ENCODE assay signal across 21 mouse cellular contexts in genomic region chr17:32710541-32710940, GRCm38 (mm10). TPM values are rescaled to one million over a fixed set of nuclear protein-coding genes. Genes with fewer than 3 reads are reported as not detected.
A peak's percentile ranks its signal among the peaks of the same experiment; 100 is the strongest.
DNase-seq lines count a peak whose midpoint lies in the region; ATAC-seq and TF ChIP-seq lines count a peak whose summit lies in the region.
"Not testable (repeated sequence)": the region's sequence is repeated elsewhere in the genome, so short reads cannot be mapped to it uniquely, and the experiment has no call there.
"Had no signal": no experiment of that assay in that cellular context is flagged by ENCODE, and none has a peak within 500 bp of the region (broad histone marks: within the 10 kb centered on the region; RNA-seq: fewer than 3 reads in every experiment).

No protein-coding gene starts in this region.

- TF ChIP-seq POLR2A in limb, embryonic 14.5 days (IDR thresholded peaks at IDR 0.05; ENCODE audit: borderline replicate concordance, extremely low read depth, insufficient read depth, insufficient read length) = not testable (repeated sequence)

- H3K27ac ChIP-seq in embryonic facial prominence, embryonic 14.5 days (replicated peaks; ENCODE audit: low read depth, low read length); forebrain, embryonic 16.5 days (ENCODE audit: low read length); forebrain, postnatal 0 days (ENCODE audit: low read depth, low read length); hindbrain, embryonic 14.5 days; hindbrain, embryonic 16.5 days (ENCODE audit: low read depth, low read length); hindbrain, postnatal 0 days; limb, embryonic 14.5 days (replicated peaks; ENCODE audit: low read depth, low read length): not testable (repeated sequence)

- H3K4me3 ChIP-seq in embryonic facial prominence, embryonic 14.5 days (ENCODE audit: low read depth, low read length); forebrain, embryonic 16.5 days (replicated peaks; ENCODE audit: low read length); forebrain, postnatal 0 days (ENCODE audit: low read depth, low read length); hindbrain, embryonic 14.5 days (replicated peaks; ENCODE audit: low read length); hindbrain, embryonic 16.5 days (ENCODE audit: low read length); hindbrain, postnatal 0 days (ENCODE audit: low read length); limb, embryonic 14.5 days (replicated peaks; ENCODE audit: low read length): not testable (repeated sequence)

- ATAC-seq in embryonic facial prominence, embryonic 14.5 days (ENCODE audit: low read depth) = 0 out of 2 replicates have a peak, but pooled peaks have one; percentile 47
- peak; percentile 57; the same call in 1 of the 2 replicates for ATAC-seq in forebrain, embryonic 16.5 days
- peak; percentile 68 for ATAC-seq in forebrain, postnatal 0 days
- ATAC-seq in frontal cortex, adult (ENCODE audit: low TSS enrichment) = peak; percentile 47
- peak; percentile 57; the same call in 1 of the 2 replicates for ATAC-seq in hindbrain, embryonic 14.5 days (ENCODE audit: low FRiP score)
- ATAC-seq in hindbrain, embryonic 16.5 days = peak; percentile 79; the same call in 1 of the 2 replicates
- ATAC-seq in hindbrain, postnatal 0 days = peak; percentile 59; the same call in 1 of the 2 replicates
- peak; percentile 47; the same call in 1 of the 2 replicates for ATAC-seq in limb, embryonic 14.5 days (ENCODE audit: low FRiP score, low read depth)

- H3K36me3 ChIP-seq in embryonic facial prominence, embryonic 14.5 days (ENCODE audit: control insufficient read depth, insufficient read depth, low read length); forebrain, embryonic 16.5 days (ENCODE audit: control insufficient read depth, insufficient read depth); forebrain, postnatal 0 days (ENCODE audit: insufficient read depth); hindbrain, embryonic 14.5 days (replicated peaks; ENCODE audit: control insufficient read depth, insufficient read depth); hindbrain, embryonic 16.5 days (ENCODE audit: control insufficient read depth, insufficient read depth, low read length); hindbrain, postnatal 0 days (ENCODE audit: insufficient read depth, low read length); limb, embryonic 14.5 days (ENCODE audit: control insufficient read depth, insufficient read depth, low read length): not testable (repeated sequence)

- not testable (repeated sequence) for H3K9ac ChIP-seq in embryonic facial prominence, embryonic 14.5 days (ENCODE audit: low read depth, low read length); forebrain, embryonic 16.5 days (replicated peaks; ENCODE audit: low read depth, low read length); forebrain, postnatal 0 days; hindbrain, embryonic 14.5 days; hindbrain, embryonic 16.5 days (ENCODE audit: low read depth, low read length); hindbrain, postnatal 0 days (replicated peaks; ENCODE audit: low read length); limb, embryonic 14.5 days (ENCODE audit: low read depth, low read length, severe bottlenecking)

- H3K4me1 ChIP-seq in embryonic facial prominence, embryonic 14.5 days (ENCODE audit: control insufficient read depth, insufficient read depth, low read length); forebrain, embryonic 16.5 days (replicated peaks; ENCODE audit: control insufficient read depth, insufficient read depth, low read length); forebrain, postnatal 0 days (ENCODE audit: insufficient read depth); hindbrain, embryonic 14.5 days (replicated peaks; ENCODE audit: control insufficient read depth, insufficient read depth, low read length); hindbrain, embryonic 16.5 days (ENCODE audit: control insufficient read depth, insufficient read depth, low read depth, low read length); hindbrain, postnatal 0 days (ENCODE audit: insufficient read depth, low read length); limb, embryonic 14.5 days (ENCODE audit: control insufficient read depth, insufficient read depth, low read length): not testable (repeated sequence)

- not testable (repeated sequence) for DNase-seq in embryonic facial prominence, embryonic 14.5 days (ENCODE audit: low spot score); forebrain, postnatal 0 days; hindbrain, embryonic 14.5 days (ENCODE audit: low spot score); hindbrain, postnatal 0 days (ENCODE audit: low spot score); limb, embryonic 14.5 days (ENCODE audit: low spot score)

- not testable (repeated sequence) for TF ChIP-seq CTCF in forebrain, postnatal 0 days (IDR thresholded peaks at IDR 0.05; ENCODE audit: low read depth); hindbrain, postnatal 0 days (IDR thresholded peaks at IDR 0.05; ENCODE audit: low read depth)

- H3K9me3 ChIP-seq in embryonic facial prominence, embryonic 14.5 days (ENCODE audit: control insufficient read depth, low read length) = peaks cover 12% of the 10 kb centered on the region
- not testable (repeated sequence) for H3K9me3 ChIP-seq in forebrain, embryonic 16.5 days (ENCODE audit: control insufficient read depth, low read length); hindbrain, embryonic 16.5 days (ENCODE audit: control insufficient read depth, low read length); hindbrain, postnatal 0 days (ENCODE audit: low read length); limb, embryonic 14.5 days (ENCODE audit: control insufficient read depth, low read length)
- H3K9me3 ChIP-seq in forebrain, postnatal 0 days (ENCODE audit: low read length) = peaks cover 10% of the 10 kb centered on the region; the same call in 1 of the 2 replicates
- peaks cover 18% of the 10 kb centered on the region for H3K9me3 ChIP-seq in hindbrain, embryonic 14.5 days (ENCODE audit: control insufficient read depth, low read length)

- H3K27me3 ChIP-seq in embryonic facial prominence, embryonic 14.5 days (replicated peaks; ENCODE audit: control insufficient read depth, insufficient read depth, low read length); forebrain, embryonic 16.5 days (replicated peaks; ENCODE audit: control insufficient read depth, insufficient read depth, low read length); forebrain, postnatal 0 days (ENCODE audit: insufficient read depth, low read length); hindbrain, embryonic 14.5 days (ENCODE audit: control insufficient read depth, insufficient read depth, low read length); hindbrain, embryonic 16.5 days (replicated peaks; ENCODE audit: control insufficient read depth, insufficient read depth, low read length); hindbrain, postnatal 0 days (ENCODE audit: insufficient read depth, low read length); limb, embryonic 14.5 days (ENCODE audit: control insufficient read depth, insufficient read depth, low read length): not testable (repeated sequence)

- not testable (repeated sequence) for H3K4me2 ChIP-seq in embryonic facial prominence, embryonic 14.5 days (ENCODE audit: low read depth, low read length); forebrain, embryonic 16.5 days (ENCODE audit: low read length); forebrain, postnatal 0 days (ENCODE audit: low read depth); hindbrain, embryonic 14.5 days (replicated peaks); hindbrain, embryonic 16.5 days (ENCODE audit: low read length); hindbrain, postnatal 0 days (ENCODE audit: low read depth, low read length); limb, embryonic 14.5 days (replicated peaks; ENCODE audit: low read depth, low read length, severe bottlenecking)

RNA-seq across cellular contexts. Expression of gene Cyp4f15, which starts 25.1 kb away (rescaled TPM):
- 0.71 and 0.75 TPM in 2 replicates for polyA plus RNA-seq in embryonic facial prominence, embryonic 14.5 days (2014; fragmentation: Nextera tagmentation; extraction: Ambion mirVana)
- 1.7 and 2.2 TPM in 2 replicates for polyA plus RNA-seq in forebrain, embryonic 16.5 days (2015; fragmentation: Nextera tagmentation; extraction: Ambion mirVana)
- total RNA-seq in forebrain, postnatal 0 days (2014; rRNA removed) = 4.2 and 9.0 TPM in 2 replicates
- 1.6 and 2.9 TPM in 2 replicates for polyA plus RNA-seq in forebrain, postnatal 0 days (2015; fragmentation: Nextera tagmentation; extraction: Ambion mirVana)
- polyA plus RNA-seq in hindbrain, embryonic 14.5 days (2014; fragmentation: Nextera tagmentation; extraction: Ambion mirVana) = 2.2 and 2.5 TPM in 2 replicates
- polyA plus RNA-seq in hindbrain, embryonic 16.5 days (2015; fragmentation: Nextera tagmentation; extraction: Ambion mirVana) = 3.7 and 5.8 TPM in 2 replicates
- total RNA-seq in hindbrain, postnatal 0 days (2014; rRNA removed) = 9.5 and 11.9 TPM in 2 replicates
- 4.8 and 5.5 TPM in 2 replicates for polyA plus RNA-seq in hindbrain, postnatal 0 days (2015; fragmentation: Nextera tagmentation; extraction: Ambion mirVana)
- 0.10 and 0.29 TPM in 2 replicates for polyA plus RNA-seq in limb, embryonic 14.5 days (2012; rRNA removed)
- 0.40 TPM in 1 of 2 replicates, not detected in the other for polyA plus RNA-seq in limb, embryonic 14.5 days (2014; fragmentation: Nextera tagmentation; extraction: Ambion mirVana)
- total RNA-seq: CH12.LX, G1E, MEL had no signal
- polyA plus RNA-seq: activated CD4-positive, CD25-positive, alpha-beta regulatory T cell, adult 4 months; C2C12; CD4-positive, CD25-positive, alpha-beta regulatory T cell, adult 4 months; G1E; Patski had no signal

RNA-seq across cellular contexts. Expression of gene Cyp4f40, which starts 51.8 kb away (rescaled TPM):
- polyA plus RNA-seq in embryonic facial prominence, embryonic 14.5 days (2014; fragmentation: Nextera tagmentation; extraction: Ambion mirVana) = not detected in 2 replicates
- polyA plus RNA-seq in forebrain, embryonic 16.5 days (2015; fragmentation: Nextera tagmentation; extraction: Ambion mirVana) = not detected in 2 replicates
- not detected in 2 replicates for total RNA-seq in forebrain, postnatal 0 days (2014; rRNA removed)
- polyA plus RNA-seq in forebrain, postnatal 0 days (2015; fragmentation: Nextera tagmentation; extraction: Ambion mirVana) = 0.16 TPM in 1 of 2 replicates, not detected in the other
- polyA plus RNA-seq in hindbrain, embryonic 14.5 days (2014; fragmentation: Nextera tagmentation; extraction: Ambion mirVana) = not detected in 2 replicates
- 0.06 TPM in 1 of 2 replicates, not detected in the other for polyA plus RNA-seq in hindbrain, embryonic 16.5 days (2015; fragmentation: Nextera tagmentation; extraction: Ambion mirVana)
- 0.22 TPM in 1 of 2 replicates, not detected in the other for total RNA-seq in hindbrain, postnatal 0 days (2014; rRNA removed)
- 0.09 TPM in 1 of 2 replicates, not detected in the other for polyA plus RNA-seq in hindbrain, postnatal 0 days (2015; fragmentation: Nextera tagmentation; extraction: Ambion mirVana)
- not detected in 2 replicates for polyA plus RNA-seq in limb, embryonic 14.5 days (2012; rRNA removed)
- polyA plus RNA-seq in limb, embryonic 14.5 days (2014; fragmentation: Nextera tagmentation; extraction: Ambion mirVana) = not detected in 2 replicates
- total RNA-seq: adrenal gland, adult 2 months; adrenal gland, postnatal 10 days; adrenal gland, postnatal 14 days; adrenal gland, postnatal 25 days; adrenal gland, postnatal 36 days; adrenal gland, postnatal 4 days; MEL had no signal
- polyA plus RNA-seq: activated CD4-positive, CD25-positive, alpha-beta regulatory T cell, adult 4 months; adrenal gland, adult 2 months; CD4-positive, CD25-positive, alpha-beta regulatory T cell, adult 4 months; G1E; Patski had no signal
